Mouse (Mus musculus) stomach, postnatal 0 days (tissue): ENCODE measurements around the gene Inha. TPM values are rescaled to one million over a fixed set of nuclear protein-coding genes. Genes with fewer than 3 reads are reported as not detected.
A peak's percentile ranks its signal among the peaks of the same experiment; 100 is the strongest.

Experiments
- ATAC-seq: fragments of 200-750 bp; cut with Nextera tagmentation; 2 replicates; pipeline ENCODE4 v1.8.0; 2017; ENCODE audit not compliant: low FRiP score, low TSS enrichment
- DNase-seq: peaks from one replicate; pipeline ENCODE4 v3.0.0-alpha.2; 2016; ENCODE audit warnings: low spot score
- H3K27ac ChIP-seq: fragments of 300-500 bp; sonication (generic); replicated peaks from 2 replicates; pipeline ENCODE4 v1.5.1; 2014; ENCODE audit warnings: mild to moderate bottlenecking, control low read depth
- H3K27me3 ChIP-seq: fragments of 300-500 bp; sonication (generic); 2 replicates; pipeline ENCODE4 v1.6.1; 2014; ENCODE audit warnings: low read length; ENCODE audit not compliant: control insufficient read depth, insufficient read depth
- H3K36me3 ChIP-seq: fragments of 300-500 bp; sonication (generic); 2 replicates; pipeline ENCODE4 v1.6.1; 2014; ENCODE audit warnings: low read length, mixed read lengths; ENCODE audit not compliant: control insufficient read depth, insufficient read depth
- H3K4me1 ChIP-seq: fragments of 300-500 bp; sonication (generic); replicated peaks from 2 replicates; pipeline ENCODE4 v1.6.1; 2014; ENCODE audit warnings: antibody characterized with exemption; ENCODE audit not compliant: control insufficient read depth, insufficient read depth
- H3K4me2 ChIP-seq: fragments of 300-500 bp; sonication (generic); replicated peaks from 2 replicates; pipeline ENCODE4 v1.6.1; 2014; ENCODE audit warnings: low read depth, mild to moderate bottlenecking, control low read depth, moderate library complexity
- H3K4me3 ChIP-seq: fragments of 300-500 bp; sonication (generic); 2 replicates; pipeline ENCODE4 v1.5.1; 2014; ENCODE audit warnings: low read depth, low read length, control low read depth
- H3K9ac ChIP-seq: fragments of 300-500 bp; sonication (generic); 2 replicates; pipeline ENCODE4 v1.6.1; 2014; ENCODE audit warnings: mild to moderate bottlenecking, low read length, control low read depth, mixed read lengths
- H3K9me3 ChIP-seq: fragments of 300-500 bp; sonication (generic); 2 replicates; pipeline ENCODE4 v1.6.1; 2016; ENCODE audit warnings: low read length; ENCODE audit not compliant: control insufficient read depth
- CTCF ChIP-seq: IDR thresholded peaks from 2 replicates; pipeline ENCODE4 v1.5.1; 2016; ENCODE audit warnings: antibody characterized with exemption, low read depth, mild to moderate bottlenecking, moderate library complexity
- EP300 ChIP-seq: optimal IDR thresholded peaks from 2 replicates; pipeline ENCODE3; 2016; ENCODE audit warnings: antibody characterized with exemption
- WGBS: fragments of 180-500 bp; shearing (Covaris S2); extraction: QIAGEN DNeasy Blood & Tissue Kit; methylation state at CpG from one replicate; pipeline ENCODE4 v1.1.7; 2014; 5-methylcytosine and 5-hydroxymethylcytosine counted together
- polyA plus RNA-seq: library from polyadenylated mRNA; unstranded; fragments of >200 nt; fragmentation: Nextera tagmentation; extraction: Ambion mirVana; gene quantifications from 2 replicates; pipeline ENCODE4 v1.2.1, GENCODE M21; 2015

The Inha gene
- polyA plus RNA-seq, 1 experiment from 2014 or later, result 4.7 TPM

GRCm38 (mm10) chr1:75558388-75559178 lies 51.7 kb downstream of the Inha start:
- TF ChIP-seq CTCF (no peak), EP300 (no peak)
- Histone ChIP-seq H3K4me2 (no peak overlapping the region; the same call in 1 of the 2 replicates), H3K27ac (peak overlapping the region; percentile 78), H3K36me3 (no peaks in the 10 kb centered on the region), H3K9me3 (no peaks in the 10 kb centered on the region), H3K4me3 (no peak overlapping the region), H3K27me3 (no peaks in the 10 kb centered on the region), H3K4me1 (0 out of 2 replicates have a peak, but pooled peaks cover 2% of the 10 kb centered on the region), H3K9ac (no peak overlapping the region)
- no peak for ATAC-seq
- 85% methylated on average over 18 of the region's 18 CpGs for WGBS
- DNase-seq, result no peak

- Histone ChIP-seq H3K9me3 (no peaks in the 10 kb centered on the region), H3K36me3 (no peaks in the 10 kb centered on the region), H3K4me1 (0 out of 2 replicates have a peak, but pooled peaks cover 2% of the 10 kb centered on the region), H3K27ac (peak overlapping the region; percentile 78), H3K4me2 (peak overlapping the region; percentile 45), H3K9ac (peak overlapping the region; percentile 38; the same call in 1 of the 2 replicates), H3K27me3 (no peaks in the 10 kb centered on the region), H3K4me3 (no peak overlapping the region)
- ATAC-seq (peak; percentile 93), DNase-seq (peak; percentile 94)
- WGBS, result 7% methylated on average over 17 of the region's 17 CpGs
- peak; percentile 18 for TF ChIP-seq EP300
- peak; percentile 100 for TF ChIP-seq CTCF
These were observed 52.5 kb downstream of the Inha start for GRCm38 (mm10) chr1:75559212-75559925.

Other genes with a start within 250 kb of the Inha start
- gene Ptprn, start 242.6 kb upstream of the Inha start, polyA plus RNA-seq, result 2.3 and 2.5 TPM in 2 replicates
- gene Resp18, start 228.7 kb upstream of the Inha start, polyA plus RNA-seq, result 7.7 and 8.7 TPM in 2 replicates
- 104 and 108 TPM in 2 replicates for gene Dnpep, start 189.1 kb upstream of the Inha start, polyA plus RNA-seq
- 223 and 291 TPM in 2 replicates for gene Des, start 146.7 kb upstream of the Inha start, polyA plus RNA-seq
- 28.8 and 30.0 TPM in 2 replicates for gene Speg, start 131.8 kb upstream of the Inha start, polyA plus RNA-seq
- 85.2 and 98.6 TPM in 2 replicates for gene Gmppa, start 71.1 kb upstream of the Inha start, polyA plus RNA-seq
- 0.55 and 0.63 TPM in 2 replicates for gene Asic4, start 56.6 kb upstream of the Inha start, polyA plus RNA-seq
- gene Chpf, start 27.8 kb upstream of the Inha start, polyA plus RNA-seq, result 24.6 and 25.2 TPM in 2 replicates
- 1.4 and 1.7 TPM in 2 replicates for gene Tmem198, start 27.5 kb upstream of the Inha start, polyA plus RNA-seq
- gene Obsl1, start 625 bp upstream of the Inha start, polyA plus RNA-seq, result 17.9 and 21.2 TPM in 2 replicates
- gene Stk11ip, start 14.5 kb downstream of the Inha start, polyA plus RNA-seq, result 6.7 and 6.8 TPM in 2 replicates
- gene Slc4a3, start 39.2 kb downstream of the Inha start, polyA plus RNA-seq, result 7.1 and 7.9 TPM in 2 replicates